Mouse (Mus musculus): ENCODE measurements at regions not wholly inside any gene's neighbourhood (a gene's known extent, or its start where the extent isn't known, plus 50 kb on each side); places are given as distances from the start of the nearest gene placed in this dataset.

DNA sequence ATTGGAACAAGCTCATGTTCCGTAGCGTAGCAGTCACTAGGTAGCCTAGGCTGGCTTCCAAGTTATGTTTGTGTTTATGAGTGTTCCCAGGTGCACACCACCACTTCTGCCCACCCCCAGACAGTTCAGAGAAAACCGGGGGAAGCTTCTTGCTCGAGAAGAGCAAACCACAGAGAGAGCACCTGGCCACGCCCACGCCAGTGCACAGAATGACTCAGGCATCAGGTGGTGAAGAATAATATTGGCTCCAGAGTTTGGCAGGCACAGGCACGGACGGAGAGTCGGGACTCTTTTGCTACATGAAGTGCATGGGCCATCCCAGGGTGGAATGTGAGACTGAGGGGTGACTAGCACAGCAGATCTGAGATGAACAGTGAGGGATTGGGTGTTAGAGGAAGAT, 88.8 kb downstream of the Klf4 start:
- DNase-seq (ENCODE audit: extremely low read depth) = peak; percentile 55
- TF ChIP-seq IRF4 (IDR thresholded peaks at IDR 0.05; ENCODE audit: low read depth, low read length) (peak; percentile 70; the same call in 1 of the 2 replicates), EP300 (IDR thresholded peaks at IDR 0.05; ENCODE audit: low read length) (0 out of 2 replicates have a peak, but pooled peaks have one; percentile 50), RCOR1 (conservative IDR thresholded peaks at IDR 0.05; ENCODE audit: low read depth, low read length) (no peak), ETS1 (conservative IDR thresholded peaks at IDR 0.05; ENCODE audit: low read depth, low read length) (peak; percentile 31; the same call in 1 of the 2 replicates), MAZ (IDR thresholded peaks at IDR 0.05; ENCODE audit: low read depth, low read length) (no peak), TCF12 (IDR thresholded peaks at IDR 0.05; ENCODE audit: low read depth, low read length) (peak; percentile 52; the same call in 1 of the 2 replicates), BHLHE40 (IDR thresholded peaks at IDR 0.05; ENCODE audit: low read depth, low read length) (peak; percentile 29; the same call in 1 of the 2 replicates)
- Histone ChIP-seq H3K4me1 (ENCODE audit: control insufficient read depth in 1 of 2, insufficient read depth in 2 of 2) (peaks cover 6 to 22% of the 10 kb centered on the region in 2 experiments), H3K4me3 (replicated peaks in 1 of 3; ENCODE audit: low read depth in 2 of 3, low read length in 2 of 3, poor library complexity in 1 of 3) (peak overlapping the region in 1 of 3 experiments; percentile 25), H3K9me3 (replicated peaks; ENCODE audit: low read length) (no peaks in the 10 kb centered on the region), H3K27ac (ENCODE audit: insufficient read depth, low read depth) (no peak overlapping the region), H3K4me2 (ENCODE audit: insufficient read depth, low read depth, poor library complexity, severe bottlenecking) (peak overlapping the region; percentile 27; the same call in 1 of the 2 replicates), H3K79me2 (replicated peaks; ENCODE audit: control insufficient read depth, extremely low read depth, insufficient read depth, poor library complexity, severe bottlenecking) (no peaks in the 10 kb centered on the region), H3K27me3 (replicated peaks) (no peaks in the 10 kb centered on the region), H3K36me3 (replicated peaks in 1 of 2; ENCODE audit: control insufficient read depth in 1 of 2, insufficient read depth in 1 of 2, low read length in 1 of 2) (no peaks in the 10 kb centered on the region), H3K9ac (ENCODE audit: insufficient read depth, low read depth) (no peak overlapping the region)
- dilution Hi-C loops (cut with MboI; ENCODE audit: extremely low pct_ligation_motif_present, extremely low pct_unique_long_range_greater_than_20kb, low sequenced_read_pairs) = no loop called here
- in situ Hi-C loops (cut with MboI; ENCODE audit: low pct_ligation_motif_present, low pct_unique_long_range_greater_than_20kb, low sequenced_read_pairs) = no loop called here

GRCm38 (mm10) chr4:55442098-55442497, 90.2 kb downstream of the Klf4 start:
- H3K9ac ChIP-seq (ENCODE audit: insufficient read depth, low read depth) = no peak overlapping the region
- in situ Hi-C loops (cut with MboI; ENCODE audit: low pct_ligation_motif_present, low pct_unique_long_range_greater_than_20kb, low sequenced_read_pairs) (no loop called here), dilution Hi-C loops (cut with MboI; ENCODE audit: extremely low pct_ligation_motif_present, extremely low pct_unique_long_range_greater_than_20kb, low sequenced_read_pairs) (no loop called here)
- H3K4me3 ChIP-seq (replicated peaks in 1 of 3; ENCODE audit: low read depth in 2 of 3, low read length in 2 of 3, poor library complexity in 1 of 3) = no peak overlapping the region
- peaks cover 6 to 22% of the 10 kb centered on the region in 2 experiments for H3K4me1 ChIP-seq (ENCODE audit: control insufficient read depth in 1 of 2, insufficient read depth in 2 of 2)
- no peaks in the 10 kb centered on the region for H3K36me3 ChIP-seq (replicated peaks in 1 of 2; ENCODE audit: control insufficient read depth in 1 of 2, insufficient read depth in 1 of 2, low read length in 1 of 2)
- no peak overlapping the region for H3K4me2 ChIP-seq (ENCODE audit: insufficient read depth, low read depth, poor library complexity, severe bottlenecking)
- no peaks in the 10 kb centered on the region for H3K9me3 ChIP-seq (replicated peaks; ENCODE audit: low read length)
- no peak for TF ChIP-seq NELFE (IDR thresholded peaks at IDR 0.05; ENCODE audit: low read depth, low read length)
- peak; percentile 68 for TF ChIP-seq NRF1 (IDR thresholded peaks at IDR 0.05; ENCODE audit: low read depth, low read length)
- no peaks in the 10 kb centered on the region for H3K79me2 ChIP-seq (replicated peaks; ENCODE audit: control insufficient read depth, extremely low read depth, insufficient read depth, poor library complexity, severe bottlenecking)
- H3K27me3 ChIP-seq (replicated peaks) = no peaks in the 10 kb centered on the region
- H3K27ac ChIP-seq (ENCODE audit: insufficient read depth, low read depth) = no peak overlapping the region
- DNase-seq (ENCODE audit: extremely low read depth) = no peak

Measured in CH12.LX (cell line).